20 mouse cellular contexts compared by ENCODE assay signal in genomic region chr16:93788388-93788787, GRCm38 (mm10). TPM values are rescaled to one million over a fixed set of nuclear protein-coding genes. Genes with fewer than 3 reads are reported as not detected.
A peak's percentile ranks its signal among the peaks of the same experiment; 100 is the strongest.
DNase-seq lines count a peak whose midpoint lies in the region; ATAC-seq and TF ChIP-seq lines count a peak whose summit lies in the region.
"Had no signal": no experiment of that assay in that cellular context is flagged by ENCODE, and none has a peak within 500 bp of the region (broad histone marks: within the 10 kb centered on the region; RNA-seq: fewer than 3 reads in every experiment).

No protein-coding gene starts in this region.

- H3K4me2 ChIP-seq in liver, embryonic 11.5 days = no peak overlapping the region
- peak overlapping the region; percentile 12; the same call in 1 of the 2 replicates for H3K4me2 ChIP-seq in liver, embryonic 14.5 days (ENCODE audit: low read depth)
- H3K4me2 ChIP-seq: embryonic facial prominence, embryonic 12.5 days; forebrain, embryonic 13.5 days; heart, embryonic 12.5 days; hindbrain, embryonic 15.5 days had no signal

- TF ChIP-seq POLR2A in spleen, adult 2 months (IDR thresholded peaks at IDR 0.05; ENCODE audit: low read depth, low read length) = no peak
- no peak for TF ChIP-seq POLR2A in cerebellum, adult 2 months (IDR thresholded peaks at IDR 0.05; ENCODE audit: borderline replicate concordance, insufficient read depth, low read length)

- intact Hi-C loops in heart, postnatal 14 days (cut with DNase I) = loop anchor here (10.0 kb wide), 1 partner anchor 104 kb away; the partner anchor contains the start of gene Cbr3

- no peak for TF ChIP-seq CTCF in spleen, adult 2 months (IDR thresholded peaks at IDR 0.05; ENCODE audit: extremely low read depth, insufficient read depth, insufficient read length, insufficient replicate concordance)
- TF ChIP-seq CTCF in liver, embryonic 14.5 days (IDR thresholded peaks at IDR 0.05; ENCODE audit: low read depth) = no peak
- TF ChIP-seq CTCF in cerebellum, adult 2 months (IDR thresholded peaks at IDR 0.05; ENCODE audit: borderline replicate concordance, insufficient read depth, low read depth, low read length) = no peak

- ATAC-seq in liver, embryonic 11.5 days (replicated peaks; ENCODE audit: low FRiP score) = peak; percentile 47; the same call in 1 of the 2 replicates
- peak; percentile 63; the same call in 1 of the 2 replicates for ATAC-seq in liver, embryonic 14.5 days (ENCODE audit: insufficient read depth)
- ATAC-seq: forebrain, embryonic 13.5 days; forebrain, postnatal 0 days had no signal

- no peak for DNase-seq in spleen, adult 2 months (ENCODE audit: low read depth in 1 of 2, low spot score in 2 of 2)
- no peak for DNase-seq in spleen, postnatal 10 days (ENCODE audit: low spot score in 2 of 2)
- DNase-seq in liver, embryonic 11.5 days (ENCODE audit: low spot score) = no peak
- DNase-seq in liver, embryonic 14.5 days (ENCODE audit: low read depth in 3 of 3, low spot score in 3 of 3) = no peak
- no peak for DNase-seq in cerebellum, adult 2 months
- no peak for DNase-seq in kidney, adult 9 months
- DNase-seq in heart, postnatal 14 days = no peak
- DNase-seq: adrenal gland, adult 2 months; adrenal gland, postnatal 25 days; cerebellum, adult 8-10 months; cerebellum, postnatal 14 days; embryo, embryonic 11 days; forebrain, postnatal 0 days; gastrocnemius, postnatal 14 days; heart, postnatal 36 days had no signal

- H3K9ac ChIP-seq in liver, embryonic 11.5 days (ENCODE audit: low read depth, low read length) = no peak overlapping the region
- no peak overlapping the region for H3K9ac ChIP-seq in liver, embryonic 14.5 days (replicated peaks)
- H3K9ac ChIP-seq: embryonic facial prominence, embryonic 12.5 days; forebrain, embryonic 13.5 days; forebrain, postnatal 0 days; heart, embryonic 12.5 days; hindbrain, embryonic 15.5 days had no signal

- 0 out of 2 replicates have a peak, but pooled peaks cover 2% of the 10 kb centered on the region for H3K36me3 ChIP-seq in spleen, adult 2 months (ENCODE audit: control insufficient read depth, insufficient read depth, low read length)
- H3K36me3 ChIP-seq in liver, embryonic 11.5 days (ENCODE audit: control insufficient read depth, insufficient read depth, low read length) = 0 out of 2 replicates have a peak, but pooled peaks cover 5% of the 10 kb centered on the region
- no peaks in the 10 kb centered on the region for H3K36me3 ChIP-seq in liver, embryonic 14.5 days (replicated peaks; ENCODE audit: control insufficient read depth, insufficient read depth, low read depth)

- 0 out of 2 replicates have a peak, but pooled peaks cover 2% of the 10 kb centered on the region for H3K9me3 ChIP-seq in liver, embryonic 11.5 days (ENCODE audit: control insufficient read depth, low read length)
- H3K9me3 ChIP-seq in liver, embryonic 14.5 days (ENCODE audit: control insufficient read depth, low read length) = no peaks in the 10 kb centered on the region; the same call in 1 of the 2 replicates
- H3K9me3 ChIP-seq: forebrain, embryonic 13.5 days; hindbrain, embryonic 15.5 days had no signal

- 77% methylated on average over 4 of the region's 4 CpGs for WGBS in spleen, adult 2 months
- WGBS in liver, embryonic 11.5 days = 86% methylated on average over 4 of the region's 4 CpGs
- WGBS in liver, embryonic 14.5 days (ENCODE audit: insufficient replicate concordance) = 71% methylated on average over 4 of the region's 4 CpGs
- 89% methylated on average over 4 of the region's 4 CpGs for WGBS in cerebellum, adult 2 months

- H3K4me1 ChIP-seq in spleen, adult 2 months (ENCODE audit: control insufficient read depth, insufficient read depth, insufficient read length) = peaks cover 25% of the 10 kb centered on the region; the same call in 1 of the 2 replicates
- H3K4me1 ChIP-seq in liver, embryonic 11.5 days (replicated peaks; ENCODE audit: control insufficient read depth, insufficient read depth, low read length) = peaks cover 9% of the 10 kb centered on the region
- H3K4me1 ChIP-seq in liver, embryonic 14.5 days (replicated peaks; ENCODE audit: control insufficient read depth in 2 of 2, insufficient read depth in 2 of 2, low read length in 1 of 2) = peaks cover 8 to 12% of the 10 kb centered on the region in 2 experiments
- H3K4me1 ChIP-seq in cerebellum, adult 2 months (ENCODE audit: control insufficient read depth, insufficient read depth, low read length) = no peaks in the 10 kb centered on the region

- H3K27ac ChIP-seq in spleen, adult 2 months (ENCODE audit: insufficient read depth, low read length) = peak overlapping the region; percentile 73
- H3K27ac ChIP-seq in liver, embryonic 11.5 days (ENCODE audit: low read depth, low read length) = no peak overlapping the region; the same call in 1 of the 2 replicates
- H3K27ac ChIP-seq in liver, embryonic 14.5 days = no peak overlapping the region
- no peak overlapping the region for H3K27ac ChIP-seq in cerebellum, adult 2 months (ENCODE audit: insufficient read depth, low read length)
- H3K27ac ChIP-seq: embryonic facial prominence, embryonic 12.5 days; forebrain, embryonic 13.5 days; heart, adult 2 months; hindbrain, embryonic 15.5 days had no signal

- H3K4me3 ChIP-seq in spleen, adult 2 months (ENCODE audit: extremely low read depth, insufficient read depth, insufficient read length) = no peak overlapping the region
- no peak overlapping the region for H3K4me3 ChIP-seq in liver, embryonic 11.5 days (ENCODE audit: low read depth, low read length)
- H3K4me3 ChIP-seq in liver, embryonic 14.5 days (ENCODE audit: insufficient read depth in 1 of 2, low read depth in 2 of 2, low read length in 2 of 2) = no peak overlapping the region
- H3K4me3 ChIP-seq in cerebellum, adult 2 months (replicated peaks; ENCODE audit: insufficient read depth, low read depth, low read length) = no peak overlapping the region
- H3K4me3 ChIP-seq: embryonic facial prominence, embryonic 12.5 days; forebrain, embryonic 13.5 days; heart, adult 2 months; heart, embryonic 12.5 days; hindbrain, embryonic 15.5 days had no signal

- no peak for TF ChIP-seq EP300 in liver, embryonic 14.5 days (IDR thresholded peaks at IDR 0.05; ENCODE audit: low read depth)

- no peaks in the 10 kb centered on the region for H3K27me3 ChIP-seq in spleen, adult 2 months (ENCODE audit: control insufficient read depth, insufficient read depth, low read length)
- H3K27me3 ChIP-seq in liver, embryonic 11.5 days (replicated peaks; ENCODE audit: control insufficient read depth, insufficient read depth, low read length) = no peaks in the 10 kb centered on the region
- no peaks in the 10 kb centered on the region for H3K27me3 ChIP-seq in liver, embryonic 14.5 days (ENCODE audit: control insufficient read depth, insufficient read depth, low read length)
- no peaks in the 10 kb centered on the region for H3K27me3 ChIP-seq in cerebellum, adult 2 months (ENCODE audit: control insufficient read depth, insufficient read depth, low read length)
- H3K27me3 ChIP-seq: embryonic facial prominence, embryonic 12.5 days; forebrain, embryonic 13.5 days; heart, embryonic 12.5 days; hindbrain, embryonic 15.5 days had no signal

RNA-seq across cellular contexts. Expression of gene Morc3, which starts 43.5 kb away (rescaled TPM):
- polyA plus RNA-seq in spleen, adult 2 months (2012; rRNA removed) = 9.3 and 10.6 TPM in 2 replicates
- polyA plus RNA-seq in liver, embryonic 11.5 days (2014; fragmentation: Nextera tagmentation; extraction: Ambion mirVana) = 37.0 and 37.6 TPM in 2 replicates
- 6.2 and 11.8 TPM in 2 replicates for polyA plus RNA-seq in liver, embryonic 14.5 days (2012; rRNA removed)
- 14.5 and 16.4 TPM in 2 replicates for polyA plus RNA-seq in liver, embryonic 14.5 days (2014; fragmentation: Nextera tagmentation; extraction: Ambion mirVana)
- polyA plus RNA-seq in cerebellum, adult 2 months (2012; rRNA removed) = 25.1 and 25.8 TPM in 2 replicates
- total RNA-seq in heart, postnatal 14 days (2021) = 10 to 100 TPM; 18.6 to 19.1 TPM
